Mouse (Mus musculus) kidney, postnatal 0 days (tissue): Measurements from ENCODE around the gene Bcl2. TPM values are rescaled to one million over a fixed set of nuclear protein-coding genes. Genes with fewer than 3 reads are reported as not detected.

Source experiments
- ATAC-seq: fragments of 200-750 bp; cut with Nextera tagmentation; replicated peaks from 2 replicates; pipeline ENCODE4 v1.8.0; 2017; ENCODE audit warnings: low read depth, moderate number of reproducible peaks, moderate TSS enrichment, moderate library complexity; ENCODE audit not compliant: low FRiP score
- DNase-seq: peaks from one replicate; pipeline ENCODE4 v3.0.0-alpha.2; 2016; ENCODE audit warnings: low spot score
- H3K27ac ChIP-seq: fragments of 300-500 bp; sonication (generic); 2 replicates; pipeline ENCODE4 v1.5.1; 2014; ENCODE audit warnings: mild to moderate bottlenecking
- H3K27me3 ChIP-seq: fragments of 300-500 bp; sonication (generic); 2 replicates; pipeline ENCODE4 v1.6.1; 2014; ENCODE audit warnings: low read length, mixed read lengths; ENCODE audit not compliant: insufficient read depth
- H3K36me3 ChIP-seq: fragments of 300-500 bp; sonication (generic); 2 replicates; pipeline ENCODE4 v1.6.1; 2014; ENCODE audit warnings: low read length, mixed read lengths; ENCODE audit not compliant: insufficient read depth
- H3K4me1 ChIP-seq: fragments of 300-500 bp; sonication (generic); replicated peaks from 2 replicates; pipeline ENCODE4 v1.6.1; 2014; ENCODE audit warnings: antibody characterized with exemption, low read length, mixed read lengths; ENCODE audit not compliant: insufficient read depth
- H3K4me2 ChIP-seq: fragments of 300-500 bp; sonication (generic); 2 replicates; pipeline ENCODE4 v1.6.1; 2014; ENCODE audit warnings: mild to moderate bottlenecking, low read length, moderate library complexity, mixed read lengths
- H3K4me3 ChIP-seq: fragments of 300-500 bp; sonication (generic); replicated peaks from 2 replicates; pipeline ENCODE4 v1.5.1; 2014; ENCODE audit warnings: low read depth, low read length
- H3K9ac ChIP-seq: fragments of 300-500 bp; sonication (generic); 2 replicates; pipeline ENCODE4 v1.6.1; 2014; ENCODE audit warnings: low read depth, low read length
- H3K9me3 ChIP-seq: fragments of 300-500 bp; sonication (generic); replicated peaks from 2 replicates; pipeline ENCODE4 v1.6.1; 2016; ENCODE audit warnings: low read length, inconsistent platforms, mixed read lengths
- CTCF ChIP-seq: IDR thresholded peaks from 2 replicates; pipeline ENCODE4 v1.5.1; 2016; ENCODE audit warnings: antibody characterized with exemption, low read depth, mild to moderate bottlenecking, moderate library complexity
- WGBS: fragments of 180-500 bp; shearing (Covaris S2); extraction: QIAGEN DNeasy Blood & Tissue Kit; methylation state at CpG from one replicate; pipeline ENCODE4 v1.1.7; 2014; 5-methylcytosine and 5-hydroxymethylcytosine counted together
- polyA plus RNA-seq: library from polyadenylated mRNA; unstranded; fragments of >200 nt; fragmentation: Nextera tagmentation; extraction: Ambion mirVana; gene quantifications from 2 replicates; pipeline ENCODE4 v1.2.1, GENCODE M21; 2015

Gene Bcl2
- polyA plus RNA-seq, 1 experiment from 2014 or later: 11.7 TPM

DNA sequence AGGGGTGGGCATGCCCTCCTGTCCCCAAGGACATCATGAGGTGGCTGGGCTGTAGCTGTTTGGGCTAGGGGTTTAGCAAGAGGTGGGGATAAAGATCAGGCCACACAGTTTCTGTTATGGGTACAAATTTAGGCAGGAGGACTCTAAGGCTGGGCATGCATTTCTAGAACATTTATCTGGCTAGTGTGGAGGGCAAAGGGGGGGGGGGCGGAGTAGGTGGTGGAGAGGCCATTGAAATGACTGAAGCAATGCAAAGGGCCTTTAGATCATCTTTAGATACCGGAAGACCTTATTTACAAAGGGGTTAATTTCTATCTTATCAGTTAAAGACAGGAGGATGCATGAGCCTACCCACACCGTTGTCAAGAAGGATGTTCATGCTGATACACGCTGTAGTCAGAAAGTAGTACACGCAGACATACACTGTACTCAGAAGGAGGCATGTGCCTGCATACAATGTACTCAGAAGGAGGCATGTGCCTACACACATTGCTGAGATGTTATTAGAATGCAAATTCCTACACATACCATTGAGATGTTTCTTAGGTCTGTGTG is 55.7 kb downstream of the Bcl2 start:
- H3K27me3 ChIP-seq: no peaks in the 10 kb centered on the region
- H3K9me3 ChIP-seq: no peaks in the 10 kb centered on the region
- H3K4me1 ChIP-seq: no peaks in the 10 kb centered on the region
- no peak for DNase-seq
- ATAC-seq: no peak
- H3K36me3 ChIP-seq: no peaks in the 10 kb centered on the region
- H3K4me2 ChIP-seq: no peak overlapping the region
- no peak for TF ChIP-seq CTCF
- H3K4me3 ChIP-seq: no peak overlapping the region
- H3K27ac ChIP-seq: no peak overlapping the region
- H3K9ac ChIP-seq: no peak overlapping the region
- WGBS: 88% methylated on average over 4 of the region's 5 CpGs

DNA sequence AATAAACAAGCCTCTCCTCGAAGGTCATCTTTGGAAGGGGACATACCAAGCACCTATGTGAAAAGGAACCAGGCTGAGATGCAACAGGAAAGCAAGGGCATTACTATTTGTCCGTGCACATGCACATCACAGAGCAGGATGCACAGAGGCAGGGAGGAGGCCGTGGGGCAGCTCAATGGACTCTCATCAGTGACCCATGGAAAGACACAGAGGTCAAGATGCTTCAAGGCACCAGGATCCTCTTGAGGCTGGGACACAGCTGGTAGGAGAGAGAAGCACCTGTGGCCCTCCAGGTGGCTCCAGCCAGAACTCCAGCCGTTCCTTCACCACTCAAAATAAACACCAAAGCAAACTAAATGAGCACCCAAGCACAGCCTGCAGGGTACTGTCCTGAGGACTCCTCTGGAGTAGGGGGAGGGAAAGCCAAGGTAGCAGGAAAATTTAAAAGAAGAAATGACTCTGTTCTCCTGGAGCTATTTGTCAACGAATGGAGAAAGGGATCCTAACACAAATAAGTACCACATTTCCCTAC is 57.8 kb downstream of the Bcl2 start:
- H3K4me1 ChIP-seq: no peaks in the 10 kb centered on the region
- H3K36me3 ChIP-seq: no peaks in the 10 kb centered on the region
- DNase-seq (no peak), ATAC-seq (no peak)
- no peak overlapping the region for H3K4me2 ChIP-seq
- H3K27me3 ChIP-seq: no peaks in the 10 kb centered on the region
- no peak overlapping the region for H3K9ac ChIP-seq
- H3K4me3 ChIP-seq: no peak overlapping the region
- H3K27ac ChIP-seq: no peak overlapping the region
- TF ChIP-seq CTCF: no peak
- no peaks in the 10 kb centered on the region for H3K9me3 ChIP-seq
- WGBS: 38% methylated on average over 5 of the region's 5 CpGs

- Histone ChIP-seq H3K4me1 (0 out of 2 replicates have a peak, but pooled peaks cover 8% of the 10 kb centered on the region), H3K9ac (no peak overlapping the region), H3K9me3 (no peaks in the 10 kb centered on the region), H3K27me3 (no peaks in the 10 kb centered on the region), H3K36me3 (no peaks in the 10 kb centered on the region), H3K27ac (no peak overlapping the region), H3K4me3 (no peak overlapping the region), H3K4me2 (no peak overlapping the region)
- TF ChIP-seq CTCF: no peak
- DNase-seq: no peak
- 89% methylated on average over 6 of the region's 6 CpGs for WGBS
- no peak for ATAC-seq
These were observed 59.8 kb downstream of the Bcl2 start for GRCm38 (mm10) chr1:106654254-106654653.

GRCm38 (mm10) chr1:106653441-106653860 is 60.6 kb downstream of the Bcl2 start:
- H3K36me3 ChIP-seq: no peaks in the 10 kb centered on the region
- H3K4me3 ChIP-seq: no peak overlapping the region
- 0 out of 2 replicates have a peak, but pooled peaks cover 8% of the 10 kb centered on the region for H3K4me1 ChIP-seq
- WGBS: 60% methylated on average over 4 of the region's 4 CpGs
- DNase-seq (no peak), ATAC-seq (no peak)
- no peaks in the 10 kb centered on the region for H3K9me3 ChIP-seq
- no peaks in the 10 kb centered on the region for H3K27me3 ChIP-seq
- no peak overlapping the region for H3K9ac ChIP-seq
- no peak for TF ChIP-seq CTCF
- H3K4me2 ChIP-seq: no peak overlapping the region
- 0 out of 2 replicates have a peak overlapping the region, but pooled peaks have one; percentile 2 for H3K27ac ChIP-seq

- WGBS: 44% methylated on average over 7 of the region's 7 CpGs
- Histone ChIP-seq H3K4me2 (no peak overlapping the region), H3K4me1 (0 out of 2 replicates have a peak, but pooled peaks cover 8% of the 10 kb centered on the region), H3K4me3 (no peak overlapping the region), H3K27me3 (no peaks in the 10 kb centered on the region), H3K27ac (no peak overlapping the region), H3K9me3 (no peaks in the 10 kb centered on the region), H3K36me3 (no peaks in the 10 kb centered on the region), H3K9ac (no peak overlapping the region)
- ATAC-seq: no peak
- no peak for TF ChIP-seq CTCF
- peak; percentile 60 for DNase-seq
These were observed 62.9 kb downstream of the Bcl2 start for GRCm38 (mm10) chr1:106651211-106651610.

- H3K4me1 ChIP-seq: 0 out of 2 replicates have a peak, but pooled peaks cover 8% of the 10 kb centered on the region
- no peak for DNase-seq
- no peak overlapping the region for H3K27ac ChIP-seq
- no peaks in the 10 kb centered on the region for H3K9me3 ChIP-seq
- H3K27me3 ChIP-seq: no peaks in the 10 kb centered on the region
- no peak overlapping the region for H3K9ac ChIP-seq
- no peak overlapping the region for H3K4me3 ChIP-seq
- no peak overlapping the region for H3K4me2 ChIP-seq
- H3K36me3 ChIP-seq: no peaks in the 10 kb centered on the region
- WGBS: 95% methylated on average over 4 of the region's 4 CpGs
- TF ChIP-seq CTCF: no peak
- no peak for ATAC-seq
These were observed 63.6 kb downstream of the Bcl2 start for GRCm38 (mm10) chr1:106650427-106650826.
